Mouse (Mus musculus): ENCODE results near the gene Gm7879.

- TF ChIP-seq CTCF (IDR thresholded peaks at IDR 0.05; ENCODE audit: borderline replicate concordance, extremely low read depth, insufficient read depth, insufficient read length) = no peak
- TF ChIP-seq POLR2A (IDR thresholded peaks at IDR 0.05; ENCODE audit: borderline replicate concordance, extremely low read depth, insufficient read depth, insufficient read length, poor library complexity, severe bottlenecking) = no peak
Measured at GRCm38 (mm10) chr5:43868711-43869600, 44.0 kb upstream of the Gm7879 start.

Measured in brain, embryonic 14.5 days (tissue).